Mouse (Mus musculus): ENCODE results near the gene Gal3st2c.
"Not testable (repeated sequence)": the region's sequence is repeated elsewhere in the genome, so short reads cannot be mapped to it uniquely, and the experiment has no call there.

DNA sequence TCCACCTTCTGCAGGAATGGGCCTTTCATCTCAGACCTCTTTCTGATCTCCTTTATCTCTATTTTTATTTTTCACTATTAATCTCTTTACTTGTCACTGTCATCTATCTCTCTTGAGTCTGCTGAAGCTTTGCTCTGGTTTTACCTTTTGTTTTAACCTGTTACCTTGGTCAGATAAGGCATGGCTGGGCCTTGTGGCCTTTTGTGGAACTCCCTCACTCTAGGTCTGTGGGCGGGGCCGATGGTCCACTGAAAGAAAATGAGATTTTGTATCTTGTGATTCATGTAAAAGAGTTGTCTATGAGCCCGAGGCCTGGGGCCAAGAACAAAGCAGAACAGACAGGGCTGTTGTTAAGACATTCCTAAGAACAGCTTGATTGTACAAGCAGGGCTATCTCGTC is 19.5 kb upstream of the Gal3st2c start:
- not testable (repeated sequence) for TF ChIP-seq CTCF (IDR thresholded peaks at IDR 0.05; ENCODE audit: control insufficient read depth, insufficient read depth, insufficient read length); USF1 (IDR thresholded peaks at IDR 0.05; ENCODE audit: low read depth)

Data from C2C12 (cell line).